Mouse (Mus musculus) kidney, adult 18-20 months (tissue): Measurements from ENCODE around the gene Cfap61.

Experiments used
- DNase-seq: peaks from one replicate; pipeline ENCODE4 v3.0.0; 2021

The Cfap61 gene

DNA sequence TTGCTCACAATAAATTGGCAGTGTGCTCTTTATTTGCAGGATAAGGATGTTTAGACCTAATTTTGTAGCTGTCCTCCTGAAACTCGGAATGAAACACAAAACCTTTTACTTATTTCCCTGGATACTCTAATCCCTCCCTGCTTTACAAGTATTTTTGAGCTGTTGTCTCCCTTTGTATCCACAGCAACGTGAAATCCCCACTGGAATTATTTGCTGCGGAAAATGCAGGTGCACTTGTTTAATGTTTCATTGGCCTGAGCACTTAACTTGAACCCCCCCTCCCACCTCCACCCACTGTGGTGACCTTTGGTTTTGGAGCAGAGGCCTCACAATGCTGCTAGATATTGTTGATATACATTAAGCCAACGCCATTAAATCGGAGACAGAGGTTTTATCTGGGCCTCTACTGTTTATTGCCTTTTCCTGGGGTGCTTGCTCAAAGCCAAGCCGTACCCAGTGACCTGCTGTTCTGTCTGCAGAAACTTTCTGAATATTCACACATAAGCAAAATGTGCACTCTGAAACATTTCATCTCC lies 154.6 kb downstream of the Cfap61 start:
- DNase-seq: no peak

- DNase-seq: no peak
These were observed 162.9 kb downstream of the Cfap61 start for GRCm38 (mm10) chr2:146097532-146097931.

DNA sequence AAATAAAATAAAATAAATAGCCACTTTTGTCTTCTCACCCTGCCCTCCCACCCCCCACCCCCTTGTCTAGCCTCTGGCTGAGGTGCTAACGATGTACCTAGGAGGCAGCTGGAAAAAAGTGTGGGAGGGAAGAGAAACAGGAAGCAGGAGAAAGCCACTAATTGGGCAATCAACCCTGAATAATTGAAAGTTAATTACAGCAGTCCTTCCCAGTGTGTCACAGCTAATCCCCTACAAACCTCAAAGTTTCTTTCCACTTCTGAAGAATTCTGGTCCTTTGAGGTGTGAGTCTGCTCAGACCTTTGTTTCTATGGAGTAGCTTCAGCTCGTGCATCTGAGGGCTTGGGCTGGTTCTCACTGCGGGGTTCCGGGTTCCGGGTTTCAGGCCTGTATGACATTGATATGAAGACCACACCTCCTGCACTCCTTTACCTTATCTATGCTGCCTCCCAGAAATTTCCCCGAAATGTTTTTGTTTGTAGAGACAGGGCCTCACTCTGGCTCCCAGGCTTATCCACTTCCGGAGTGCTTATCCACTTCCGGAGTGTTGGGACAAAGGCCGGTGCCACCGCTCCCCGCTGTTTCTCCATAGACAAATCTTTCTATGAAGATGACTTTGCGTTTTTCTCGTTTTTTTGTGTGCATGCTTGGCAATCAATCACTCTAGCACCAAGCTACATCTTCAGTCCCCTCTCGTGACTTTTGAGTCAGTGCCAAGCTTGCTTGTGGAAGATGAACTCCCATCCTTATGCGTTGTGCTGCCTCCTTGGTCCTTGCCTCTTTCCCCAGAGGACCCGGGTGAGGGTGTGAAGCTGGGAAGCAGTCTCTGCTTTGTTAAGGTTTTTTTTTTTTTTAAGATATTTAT lies 164.5 kb downstream of the Cfap61 start:
- DNase-seq: no peak

GRCm38 (mm10) chr2:146099838-146100237 lies 165.3 kb downstream of the Cfap61 start:
- no peak for DNase-seq

GRCm38 (mm10) chr2:146100489-146101060 lies 166.0 kb downstream of the Cfap61 start:
- no peak for DNase-seq

GRCm38 (mm10) chr2:146102600-146102999 lies 168.0 kb downstream of the Cfap61 start:
- DNase-seq: no peak

GRCm38 (mm10) chr2:146105341-146105740 lies 170.8 kb downstream of the Cfap61 start:
- no peak for DNase-seq

DNA sequence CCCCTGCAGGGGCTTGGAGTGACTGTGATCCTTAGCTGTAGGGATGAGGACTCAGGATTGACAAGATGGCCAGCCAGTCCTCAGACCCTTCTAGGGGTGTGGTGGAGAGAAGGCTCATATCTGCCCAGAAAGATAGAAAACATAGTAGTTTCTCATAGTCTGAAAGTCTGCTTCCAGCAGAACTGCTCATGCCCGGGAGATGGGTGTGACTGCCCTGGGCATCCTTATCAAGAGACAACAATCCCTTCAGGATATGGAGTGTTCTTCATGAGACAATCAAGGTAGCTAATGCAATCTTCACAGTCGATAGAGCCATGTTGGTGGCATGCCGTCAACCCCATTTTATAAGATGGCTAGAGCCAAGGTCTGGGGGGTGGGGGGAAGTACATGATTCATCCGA lies 173.4 kb downstream of the Cfap61 start:
- DNase-seq: no peak

GRCm38 (mm10) chr2:146109921-146110320 lies 175.3 kb downstream of the Cfap61 start:
- DNase-seq: no peak

DNA sequence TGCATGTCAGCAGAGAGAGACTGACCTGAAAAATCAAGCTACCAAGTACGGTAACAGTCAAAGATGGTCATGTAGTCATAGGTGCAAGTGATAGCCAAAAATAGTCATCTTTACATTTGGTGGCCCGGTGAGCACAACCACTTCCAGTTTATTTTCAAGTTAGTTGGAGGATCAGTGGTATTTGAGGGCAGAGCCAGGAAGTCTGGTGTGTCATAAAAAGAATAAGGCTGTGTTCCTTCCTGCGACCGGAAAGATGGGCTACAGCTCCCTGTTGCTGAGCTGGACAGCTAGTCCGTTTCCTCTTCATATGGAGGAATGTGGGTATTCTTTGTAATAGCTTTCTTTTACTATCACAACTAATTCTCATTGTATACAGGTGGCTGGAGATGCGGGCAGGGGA lies 181.7 kb downstream of the Cfap61 start:
- no peak for DNase-seq

- DNase-seq: no peak
These were observed 182.1 kb downstream of the Cfap61 start for GRCm38 (mm10) chr2:146116726-146117125.

- no peak for DNase-seq
These were observed 182.8 kb downstream of the Cfap61 start for GRCm38 (mm10) chr2:146117191-146117914.

DNA sequence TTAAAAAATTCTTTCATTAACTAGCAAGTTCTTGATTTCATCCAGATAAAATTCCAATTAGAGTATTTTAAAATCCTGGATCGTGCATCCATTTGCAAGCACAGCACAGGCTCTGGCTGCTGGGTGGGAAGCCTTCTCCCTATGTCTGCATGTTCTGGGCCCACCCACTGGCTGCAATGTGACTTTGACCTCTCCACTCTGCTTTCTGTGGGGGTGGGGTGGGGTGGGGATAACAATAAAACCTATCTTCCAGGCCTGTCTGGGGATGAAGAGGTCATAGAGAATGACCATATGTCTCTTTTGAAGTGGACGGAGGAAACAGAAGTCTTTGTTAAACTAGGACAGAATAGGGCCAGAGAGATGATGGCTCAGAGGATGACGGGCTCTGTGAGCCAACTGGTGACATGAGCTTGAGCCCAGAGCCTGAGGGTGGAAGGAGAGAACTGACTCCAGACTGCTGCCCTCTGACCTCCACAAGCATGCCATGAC lies 183.4 kb downstream of the Cfap61 start:
- no peak for DNase-seq

DNA sequence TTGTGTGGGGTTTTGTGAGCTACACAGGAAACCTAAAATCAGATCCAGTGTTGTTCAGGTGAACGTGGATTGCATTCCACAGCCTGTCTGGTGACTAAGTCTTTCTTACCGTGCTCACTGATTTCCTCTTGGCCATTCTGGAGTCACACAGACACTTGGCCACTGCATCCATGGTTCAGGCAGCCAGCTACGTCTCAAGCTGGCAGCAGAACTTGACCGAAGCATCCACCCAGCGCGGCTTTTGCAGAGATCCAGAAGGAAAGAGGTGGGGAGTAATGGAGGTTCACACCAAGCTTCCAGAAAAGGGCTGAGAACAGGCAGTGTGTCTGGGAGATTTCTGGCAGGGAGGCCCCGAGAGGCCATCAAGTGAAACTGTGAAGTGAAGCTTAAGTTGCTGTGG lies 187.0 kb downstream of the Cfap61 start:
- no peak for DNase-seq

GRCm38 (mm10) chr2:146125129-146125528 lies 190.5 kb downstream of the Cfap61 start:
- DNase-seq: no peak

- no peak for DNase-seq
These were observed 194.0 kb downstream of the Cfap61 start for GRCm38 (mm10) chr2:146128622-146129021.

DNA sequence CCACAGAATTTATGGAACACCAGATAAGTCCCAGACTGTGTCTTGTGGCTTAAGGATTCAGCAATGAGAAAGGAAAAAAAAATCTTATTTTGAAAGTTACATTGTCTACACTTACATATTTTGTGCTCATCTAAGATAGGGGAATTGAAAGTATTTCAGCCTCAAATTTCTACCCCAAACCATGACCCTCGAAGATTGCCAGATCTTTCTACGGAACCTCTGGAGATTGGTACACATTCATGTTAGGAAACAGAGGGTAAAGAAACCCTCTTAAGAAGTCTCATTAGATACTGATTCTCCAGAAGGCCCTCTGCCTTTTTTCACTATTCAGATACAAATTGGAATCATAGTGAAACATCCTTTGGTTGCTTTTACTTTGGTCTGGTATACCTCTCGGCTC lies 195.9 kb downstream of the Cfap61 start:
- DNase-seq: no peak

DNA sequence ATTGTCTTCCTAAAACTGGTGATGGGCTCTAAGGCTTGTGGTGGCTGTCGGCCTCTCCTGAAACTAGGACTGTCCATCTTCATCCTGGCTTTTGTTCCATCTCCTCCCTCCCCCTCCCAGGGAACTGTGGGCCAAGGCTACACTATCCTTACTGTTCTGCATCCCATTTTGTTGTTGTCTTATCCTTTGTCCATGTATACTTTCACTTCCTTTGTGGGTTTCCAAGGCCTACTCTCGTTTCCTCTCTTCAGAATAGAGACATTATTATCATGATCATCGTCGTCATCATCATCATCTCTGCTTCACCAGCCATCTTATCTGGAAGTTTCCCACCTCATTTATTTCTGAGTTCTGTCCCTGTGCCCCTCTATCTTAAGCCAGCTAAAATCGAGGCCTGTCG lies 199.7 kb downstream of the Cfap61 start:
- no peak for DNase-seq

DNA sequence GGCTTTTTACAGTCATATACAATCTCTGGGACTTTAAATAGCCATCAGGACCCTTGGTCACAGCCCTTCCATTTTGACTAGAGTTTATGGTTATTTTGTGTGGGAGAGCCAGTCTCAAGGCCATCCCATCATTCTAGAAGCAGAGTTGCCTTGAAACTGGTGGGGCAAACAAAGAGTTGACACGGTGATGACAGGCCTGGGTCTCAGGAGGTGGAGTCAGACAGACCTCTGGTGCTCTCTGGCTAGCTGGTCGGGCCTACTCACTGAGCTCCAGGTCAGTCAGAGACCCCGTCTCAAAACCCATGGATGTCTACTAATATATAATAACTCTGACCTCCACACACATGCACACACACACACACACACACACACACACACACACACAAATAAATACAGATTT lies 206.1 kb downstream of the Cfap61 start:
- no peak for DNase-seq

DNA sequence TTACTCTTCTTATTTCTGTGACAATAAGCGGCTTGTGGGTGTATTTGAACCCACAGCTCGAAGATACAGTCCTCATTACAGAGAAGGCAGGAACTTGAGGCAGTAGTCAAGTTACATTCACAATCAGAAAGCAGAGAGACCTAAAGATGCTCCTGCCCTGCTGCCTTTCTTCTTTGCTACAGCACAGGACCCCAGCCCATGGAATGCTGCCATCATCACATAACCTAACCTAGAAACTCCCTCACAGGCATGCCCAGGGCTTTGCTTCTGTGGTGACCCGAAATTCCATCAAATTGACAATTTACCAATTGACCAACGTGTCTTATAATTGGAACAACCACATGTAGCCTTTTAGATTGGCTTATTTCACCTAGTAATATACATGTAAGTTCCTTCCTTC lies 212.7 kb downstream of the Cfap61 start:
- no peak for DNase-seq

- DNase-seq: no peak
These were observed 213.2 kb downstream of the Cfap61 start for GRCm38 (mm10) chr2:146147801-146148200.

DNA sequence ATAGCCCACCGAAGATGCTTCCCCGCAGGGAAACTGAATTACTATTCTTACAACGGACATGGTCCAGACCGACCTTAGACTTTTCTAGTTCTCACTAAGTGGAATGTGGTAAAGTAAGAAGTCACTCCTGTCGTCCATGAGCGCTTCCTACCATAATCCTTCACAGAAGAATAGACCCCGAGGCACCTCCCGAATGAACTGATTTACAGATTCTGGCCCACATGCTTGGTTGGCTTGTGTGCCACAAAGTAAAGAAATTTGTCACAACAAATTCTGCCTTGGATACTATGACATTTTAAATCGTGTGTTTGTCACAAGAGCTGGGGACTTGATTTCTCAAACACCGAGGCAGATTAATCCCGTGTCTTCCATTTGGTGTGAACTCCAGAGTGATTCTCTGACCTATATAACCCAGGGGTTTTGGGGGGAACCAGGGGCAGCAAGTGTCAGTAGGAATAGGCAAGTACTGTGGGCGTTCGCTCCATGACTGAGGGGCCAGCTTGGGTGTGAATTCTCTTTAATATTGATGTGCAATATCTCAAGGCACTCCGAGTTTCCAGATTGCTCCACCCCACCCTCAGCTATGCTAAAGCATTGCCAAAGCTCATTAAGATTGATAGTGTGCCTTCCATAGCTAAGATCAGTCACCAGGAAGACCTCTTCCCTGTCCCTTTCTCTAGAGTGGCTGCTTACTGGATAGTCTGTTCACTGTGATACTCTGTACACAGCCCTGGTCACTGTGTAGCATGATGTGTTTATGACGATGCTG lies 214.8 kb downstream of the Cfap61 start:
- DNase-seq: no peak
